Mouse (Mus musculus): Measurements from ENCODE around the gene Tgm5.
"Not testable (repeated sequence)": the region's sequence is repeated elsewhere in the genome, so short reads cannot be mapped to it uniquely, and the experiment has no call there.

Gene Tgm5

GRCm38 (mm10) chr2:121085480-121086185 lies at the start of gene Tgm5:
TSS of gene Tgm5 (minus strand) at chr2:121085841.
- DNase-seq (ENCODE audit: low spot score), result no peak

GRCm38 (mm10) chr2:121132822-121133221 lies 47.2 kb upstream of the Tgm5 start:
- DNase-seq (ENCODE audit: low spot score), result no peak

GRCm38 (mm10) chr2:121128865-121129620 lies 43.4 kb upstream of the Tgm5 start:
- no peak for DNase-seq (ENCODE audit: low spot score)

GRCm38 (mm10) chr2:121127536-121127935 lies 41.9 kb upstream of the Tgm5 start:
- DNase-seq (ENCODE audit: low spot score), result no peak

GRCm38 (mm10) chr2:121126302-121126701 lies 40.7 kb upstream of the Tgm5 start:
- not testable (repeated sequence) for DNase-seq (ENCODE audit: low spot score)

- peak; percentile 47 for DNase-seq (ENCODE audit: low spot score)
Observed at GRCm38 (mm10) chr2:121119260-121119659, 33.6 kb upstream of the Tgm5 start.

- DNase-seq (ENCODE audit: low spot score), result no peak
Observed at GRCm38 (mm10) chr2:121115418-121115817, 29.8 kb upstream of the Tgm5 start.

- DNase-seq (ENCODE audit: low spot score), result no peak
Observed at GRCm38 (mm10) chr2:121109695-121110094, 24.1 kb upstream of the Tgm5 start, which contains the start of gene Tgm7. TSS of gene Tgm7 (minus strand) at chr2:121109795.

- DNase-seq (ENCODE audit: low spot score), result no peak
Observed at GRCm38 (mm10) chr2:121105940-121106339, 20.3 kb upstream of the Tgm5 start.

- peak; percentile 73 for DNase-seq (ENCODE audit: low spot score)
Observed at GRCm38 (mm10) chr2:121102051-121102450, 16.4 kb upstream of the Tgm5 start.

GRCm38 (mm10) chr2:121089751-121090150 lies 4.1 kb upstream of the Tgm5 start:
- DNase-seq (ENCODE audit: low spot score), result no peak

GRCm38 (mm10) chr2:121088507-121088906 lies 2.9 kb upstream of the Tgm5 start:
- DNase-seq (ENCODE audit: low spot score), result no peak

GRCm38 (mm10) chr2:121082626-121083025 lies 3.0 kb downstream of the Tgm5 start:
- no peak for DNase-seq (ENCODE audit: low spot score)

- DNase-seq (ENCODE audit: low spot score), result no peak
Observed at GRCm38 (mm10) chr2:121074747-121075146, 10.9 kb downstream of the Tgm5 start.

- peak; percentile 80 for DNase-seq (ENCODE audit: low spot score)
Observed at GRCm38 (mm10) chr2:121071871-121072270, 13.8 kb downstream of the Tgm5 start.

- no peak for DNase-seq (ENCODE audit: low spot score)
Observed at GRCm38 (mm10) chr2:121069506-121069905, 16.1 kb downstream of the Tgm5 start.

- no peak for DNase-seq (ENCODE audit: low spot score)
Observed at GRCm38 (mm10) chr2:121067116-121067515, 18.5 kb downstream of the Tgm5 start.

GRCm38 (mm10) chr2:121061315-121061714 lies 24.3 kb downstream of the Tgm5 start:
- DNase-seq (ENCODE audit: low spot score), result no peak

GRCm38 (mm10) chr2:121057997-121058396 lies 27.6 kb downstream of the Tgm5 start:
- DNase-seq (ENCODE audit: low spot score), result no peak

- no peak for DNase-seq (ENCODE audit: low spot score)
Observed at GRCm38 (mm10) chr2:121055915-121056314, 29.7 kb downstream of the Tgm5 start.

GRCm38 (mm10) chr2:121054060-121054459 lies 31.6 kb downstream of the Tgm5 start:
- DNase-seq (ENCODE audit: low spot score), result no peak

- no peak for DNase-seq (ENCODE audit: low spot score)
Observed at GRCm38 (mm10) chr2:121052176-121052575, 33.5 kb downstream of the Tgm5 start.

GRCm38 (mm10) chr2:121045653-121046052 lies 40.0 kb downstream of the Tgm5 start:
- DNase-seq (ENCODE audit: low spot score), result no peak

All from lung, postnatal 25 days (tissue).